In the genomic region with DNA sequence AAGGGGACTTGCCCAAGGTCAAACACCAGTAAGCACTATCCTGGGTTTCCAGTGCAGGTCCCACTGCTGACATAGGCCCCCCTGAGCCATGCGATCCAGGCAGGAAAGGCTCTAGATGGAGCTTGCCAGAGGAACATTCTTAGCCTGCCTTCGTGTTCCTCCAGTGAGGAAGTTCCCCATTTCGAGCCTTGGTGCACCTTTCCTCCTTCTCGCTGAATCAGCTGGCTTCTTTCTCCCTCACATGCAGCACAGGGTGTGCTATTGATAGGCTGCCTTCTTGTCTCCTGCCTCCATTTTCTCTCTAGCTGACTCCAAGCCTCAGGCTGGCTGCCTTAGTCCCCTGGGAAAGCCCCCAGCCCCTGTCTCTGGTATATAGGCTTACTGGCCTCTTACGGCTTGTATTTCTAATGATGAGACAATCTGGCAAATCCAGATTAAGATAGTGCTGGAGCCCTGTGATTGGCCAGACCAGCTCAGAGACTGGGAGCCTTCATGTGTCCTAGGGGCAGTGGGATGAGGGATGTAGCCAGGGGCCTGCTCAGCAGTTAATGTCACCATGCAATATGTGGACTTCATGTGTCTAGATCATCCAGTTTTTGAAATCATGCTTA, we compare ENCODE assay signal across 12 mouse cellular contexts. TPM values are rescaled to one million over a fixed set of nuclear protein-coding genes. Genes with fewer than 3 reads are reported as not detected.
A peak's percentile ranks its signal among the peaks of the same experiment; 100 is the strongest.
DNase-seq lines count a peak whose midpoint lies in the region; ATAC-seq and TF ChIP-seq lines count a peak whose summit lies in the region.
"Had no signal": no experiment of that assay in that cellular context is flagged by ENCODE, and none has a peak within 500 bp of the region (broad histone marks: within the 10 kb centered on the region; RNA-seq: fewer than 3 reads in every experiment).

No protein-coding gene starts in this region.

- H3K4me2 ChIP-seq in embryonic facial prominence, embryonic 13.5 days: no peak overlapping the region; the same call in 1 of the 2 replicates
- peak overlapping the region; percentile 83 for H3K4me2 ChIP-seq in hindbrain, embryonic 13.5 days
- H3K4me2 ChIP-seq in midbrain, embryonic 14.5 days (ENCODE audit: low read length): peak overlapping the region; percentile 91
- H3K4me2 ChIP-seq in lung, postnatal 0 days (replicated peaks; ENCODE audit: low read depth, low read length): no peak overlapping the region
- H3K4me2 ChIP-seq: liver, embryonic 12.5 days had no signal

- DNase-seq in brain, adult 2 months (ENCODE audit: low read depth, low spot score): peak; percentile 65
- DNase-seq in midbrain, embryonic 14.5 days: peak; percentile 50
- no peak for DNase-seq in lung, postnatal 0 days (ENCODE audit: low spot score)
- DNase-seq in layer of hippocampus, adult 9-10 months (ENCODE audit: low spot score): no peak
- no peak for DNase-seq in gastrocnemius, postnatal 36 days
- DNase-seq: adrenal gland, adult 8-10 months had no signal

- peak overlapping the region; percentile 44; the same call in 1 of the 2 replicates for H3K9ac ChIP-seq in embryonic facial prominence, embryonic 13.5 days
- peak overlapping the region; percentile 92 for H3K9ac ChIP-seq in hindbrain, embryonic 13.5 days
- H3K9ac ChIP-seq in midbrain, embryonic 14.5 days (replicated peaks; ENCODE audit: low read length): peak overlapping the region; percentile 91
- no peak overlapping the region for H3K9ac ChIP-seq in lung, postnatal 0 days (replicated peaks; ENCODE audit: low read depth)
- H3K9ac ChIP-seq: liver, embryonic 12.5 days had no signal

- intact Hi-C loops in gastrocnemius, postnatal 36 days (cut with DNase I): no loop called here

- WGBS in embryonic facial prominence, embryonic 13.5 days: 76% methylated on average over 5 of the region's 5 CpGs
- 57% methylated on average over 5 of the region's 5 CpGs for WGBS in hindbrain, embryonic 13.5 days
- 48% methylated on average over 5 of the region's 5 CpGs for WGBS in midbrain, embryonic 14.5 days
- WGBS in lung, postnatal 0 days: 68% methylated on average over 5 of the region's 5 CpGs

- H3K9me3 ChIP-seq in embryonic facial prominence, embryonic 13.5 days: no peaks in the 10 kb centered on the region
- H3K9me3 ChIP-seq in hindbrain, embryonic 13.5 days: no peaks in the 10 kb centered on the region
- no peaks in the 10 kb centered on the region for H3K9me3 ChIP-seq in midbrain, embryonic 14.5 days (ENCODE audit: control insufficient read depth, low read length)
- H3K9me3 ChIP-seq in lung, postnatal 0 days (ENCODE audit: low read length): no peaks in the 10 kb centered on the region
- H3K9me3 ChIP-seq: liver, embryonic 12.5 days had no signal

- H3K27me3 ChIP-seq in embryonic facial prominence, embryonic 13.5 days: no peaks in the 10 kb centered on the region
- peaks cover 24% of the 10 kb centered on the region for H3K27me3 ChIP-seq in hindbrain, embryonic 13.5 days
- H3K27me3 ChIP-seq in midbrain, embryonic 14.5 days (ENCODE audit: control insufficient read depth, insufficient read depth, low read length): no peaks in the 10 kb centered on the region
- H3K27me3 ChIP-seq in lung, postnatal 0 days (replicated peaks; ENCODE audit: insufficient read depth, low read length): 0 out of 2 replicates have a peak, but pooled peaks cover 7% of the 10 kb centered on the region

- no peak for TF ChIP-seq EP300 in lung, postnatal 0 days (IDR thresholded peaks at IDR 0.05)

- TF ChIP-seq CTCF in lung, postnatal 0 days (IDR thresholded peaks at IDR 0.05): no peak

- no peak for ATAC-seq in embryonic facial prominence, embryonic 13.5 days (ENCODE audit: insufficient number of reproducible peaks, insufficient read depth, low FRiP score, low TSS enrichment, low read depth)
- ATAC-seq in hindbrain, embryonic 13.5 days (ENCODE audit: low FRiP score): no peak
- ATAC-seq in midbrain, embryonic 14.5 days (ENCODE audit: low FRiP score, low TSS enrichment): no peak
- ATAC-seq in lung, postnatal 0 days: no peak
- ATAC-seq: liver, embryonic 12.5 days had no signal

- no peak overlapping the region for H3K4me3 ChIP-seq in embryonic facial prominence, embryonic 13.5 days
- peak overlapping the region; percentile 82 for H3K4me3 ChIP-seq in hindbrain, embryonic 13.5 days
- H3K4me3 ChIP-seq in midbrain, embryonic 14.5 days (replicated peaks; ENCODE audit: low read depth, low read length): peak overlapping the region; percentile 69
- no peak overlapping the region for H3K4me3 ChIP-seq in lung, postnatal 0 days (ENCODE audit: low read depth, low read length)
- H3K4me3 ChIP-seq: liver, embryonic 12.5 days had no signal

- H3K4me1 ChIP-seq in embryonic facial prominence, embryonic 13.5 days: peaks cover 46% of the 10 kb centered on the region
- peaks cover 77% of the 10 kb centered on the region for H3K4me1 ChIP-seq in hindbrain, embryonic 13.5 days (replicated peaks)
- H3K4me1 ChIP-seq in midbrain, embryonic 14.5 days (ENCODE audit: control insufficient read depth, insufficient read depth, low read length): peaks cover 61% of the 10 kb centered on the region
- H3K4me1 ChIP-seq in lung, postnatal 0 days (ENCODE audit: insufficient read depth, low read depth, low read length): peaks cover 13% of the 10 kb centered on the region

- peaks cover 14% of the 10 kb centered on the region for H3K36me3 ChIP-seq in embryonic facial prominence, embryonic 13.5 days
- peaks cover 12% of the 10 kb centered on the region for H3K36me3 ChIP-seq in hindbrain, embryonic 13.5 days
- peaks cover 8% of the 10 kb centered on the region for H3K36me3 ChIP-seq in midbrain, embryonic 14.5 days (ENCODE audit: control insufficient read depth, insufficient read depth, low read length)
- H3K36me3 ChIP-seq in lung, postnatal 0 days (ENCODE audit: insufficient read depth, low read length): peaks cover 6% of the 10 kb centered on the region; the same call in 1 of the 2 replicates

- H3K27ac ChIP-seq in embryonic facial prominence, embryonic 13.5 days: no peak overlapping the region
- H3K27ac ChIP-seq in hindbrain, embryonic 13.5 days: peak overlapping the region; percentile 99
- H3K27ac ChIP-seq in midbrain, embryonic 14.5 days (replicated peaks; ENCODE audit: low read depth, low read length): peak overlapping the region; percentile 97
- H3K27ac ChIP-seq in lung, postnatal 0 days (ENCODE audit: low read length): no peak overlapping the region
- H3K27ac ChIP-seq: liver, embryonic 12.5 days had no signal

RNA-seq across cellular contexts. Expression of a gene that starts 1.9 kb away (rescaled TPM):
- polyA plus RNA-seq in embryonic facial prominence, embryonic 13.5 days (2015; fragmentation: Nextera tagmentation; extraction: Ambion mirVana): 0.96 and 1.2 TPM in 2 replicates
- 2.6 and 3.2 TPM in 2 replicates for polyA plus RNA-seq in hindbrain, embryonic 13.5 days (2015; fragmentation: Nextera tagmentation; extraction: Ambion mirVana)
- polyA plus RNA-seq in midbrain, embryonic 14.5 days (2014; fragmentation: Nextera tagmentation; extraction: Ambion mirVana): 7.0 and 34.3 TPM in 2 replicates
- polyA plus RNA-seq in lung, postnatal 0 days (2015; fragmentation: Nextera tagmentation; extraction: Ambion mirVana): 0.17 and 0.45 TPM in 2 replicates
- total RNA-seq in gastrocnemius, postnatal 36 days (2021): under 1 TPM; 0.62 to 0.77 TPM
- total RNA-seq: monocyte, adult 5-6 weeks had no signal
- polyA plus RNA-seq: liver, embryonic 12.5 days had no signal

RNA-seq across cellular contexts. Expression of a gene that starts 21.1 kb away (rescaled TPM):
- polyA plus RNA-seq in embryonic facial prominence, embryonic 13.5 days (2015; fragmentation: Nextera tagmentation; extraction: Ambion mirVana): 36.4 and 45.3 TPM in 2 replicates
- polyA plus RNA-seq in hindbrain, embryonic 13.5 days (2015; fragmentation: Nextera tagmentation; extraction: Ambion mirVana): 27.7 and 31.3 TPM in 2 replicates
- polyA plus RNA-seq in midbrain, embryonic 14.5 days (2014; fragmentation: Nextera tagmentation; extraction: Ambion mirVana): 41.8 and 44.0 TPM in 2 replicates
- polyA plus RNA-seq in lung, postnatal 0 days (2015; fragmentation: Nextera tagmentation; extraction: Ambion mirVana): 20.4 and 20.5 TPM in 2 replicates
- 10 to 100 TPM in 1 of 2 experiments, 1 to 10 TPM in 1; 9.1 to 10.8 TPM for total RNA-seq in gastrocnemius, postnatal 36 days (2021)

RNA-seq across cellular contexts. Expression of a gene that starts 22.0 kb away (rescaled TPM):
- 275 and 276 TPM in 2 replicates for polyA plus RNA-seq in embryonic facial prominence, embryonic 13.5 days (2015; fragmentation: Nextera tagmentation; extraction: Ambion mirVana)
- 615 and 625 TPM in 2 replicates for polyA plus RNA-seq in hindbrain, embryonic 13.5 days (2015; fragmentation: Nextera tagmentation; extraction: Ambion mirVana)
- polyA plus RNA-seq in midbrain, embryonic 14.5 days (2014; fragmentation: Nextera tagmentation; extraction: Ambion mirVana): 509 and 557 TPM in 2 replicates
- polyA plus RNA-seq in lung, postnatal 0 days (2015; fragmentation: Nextera tagmentation; extraction: Ambion mirVana): 43.0 and 50.6 TPM in 2 replicates
- total RNA-seq in gastrocnemius, postnatal 36 days (2021): 1 to 10 TPM; 7.7 TPM
- total RNA-seq: monocyte, adult 5-6 weeks had no signal

RNA-seq across cellular contexts. Expression of a gene that starts 39.3 kb away (rescaled TPM):
- polyA plus RNA-seq in embryonic facial prominence, embryonic 13.5 days (2015; fragmentation: Nextera tagmentation; extraction: Ambion mirVana): 0.24 and 1.6 TPM in 2 replicates
- not detected in 2 replicates for polyA plus RNA-seq in hindbrain, embryonic 13.5 days (2015; fragmentation: Nextera tagmentation; extraction: Ambion mirVana)
- not detected in 2 replicates for polyA plus RNA-seq in midbrain, embryonic 14.5 days (2014; fragmentation: Nextera tagmentation; extraction: Ambion mirVana)
- polyA plus RNA-seq in lung, postnatal 0 days (2015; fragmentation: Nextera tagmentation; extraction: Ambion mirVana): not detected in 2 replicates
- total RNA-seq in gastrocnemius, postnatal 36 days (2021): not detected
- total RNA-seq: ES-E14 had no signal
- polyA plus RNA-seq: heart, postnatal 0 days had no signal

RNA-seq across cellular contexts. Expression of a gene that starts 47.5 kb away (rescaled TPM):
- polyA plus RNA-seq in embryonic facial prominence, embryonic 13.5 days (2015; fragmentation: Nextera tagmentation; extraction: Ambion mirVana): 105 and 119 TPM in 2 replicates
- polyA plus RNA-seq in hindbrain, embryonic 13.5 days (2015; fragmentation: Nextera tagmentation; extraction: Ambion mirVana): 141 and 146 TPM in 2 replicates
- polyA plus RNA-seq in midbrain, embryonic 14.5 days (2014; fragmentation: Nextera tagmentation; extraction: Ambion mirVana): 126 and 154 TPM in 2 replicates
- polyA plus RNA-seq in lung, postnatal 0 days (2015; fragmentation: Nextera tagmentation; extraction: Ambion mirVana): 109 and 111 TPM in 2 replicates
- 100 to 1,000 TPM; 605 to 719 TPM for total RNA-seq in gastrocnemius, postnatal 36 days (2021)

Comparison
In these comparisons a context has a peak if more than half of its experiments do, and no peak if none do; other contexts are left out.
1. DNase-seq: peak in brain, adult 2 months (single experiment) and midbrain, embryonic 14.5 days (single experiment); none in lung, postnatal 0 days (single experiment), layer of hippocampus, adult 9-10 months (single experiment) and gastrocnemius, postnatal 36 days (0 of 2).
2. H3K27ac ChIP-seq: peak in hindbrain, embryonic 13.5 days (single experiment) and midbrain, embryonic 14.5 days (single experiment); none in embryonic facial prominence, embryonic 13.5 days (single experiment) and lung, postnatal 0 days (single experiment).
3. H3K4me2 ChIP-seq: peak in hindbrain, embryonic 13.5 days (single experiment) and midbrain, embryonic 14.5 days (single experiment); none in embryonic facial prominence, embryonic 13.5 days (single experiment) and lung, postnatal 0 days (single experiment).
4. H3K4me3 ChIP-seq: peak in hindbrain, embryonic 13.5 days (single experiment) and midbrain, embryonic 14.5 days (single experiment); none in embryonic facial prominence, embryonic 13.5 days (single experiment) and lung, postnatal 0 days (single experiment).